Mouse (Mus musculus): ENCODE data around the gene Srsf5.

DNA sequence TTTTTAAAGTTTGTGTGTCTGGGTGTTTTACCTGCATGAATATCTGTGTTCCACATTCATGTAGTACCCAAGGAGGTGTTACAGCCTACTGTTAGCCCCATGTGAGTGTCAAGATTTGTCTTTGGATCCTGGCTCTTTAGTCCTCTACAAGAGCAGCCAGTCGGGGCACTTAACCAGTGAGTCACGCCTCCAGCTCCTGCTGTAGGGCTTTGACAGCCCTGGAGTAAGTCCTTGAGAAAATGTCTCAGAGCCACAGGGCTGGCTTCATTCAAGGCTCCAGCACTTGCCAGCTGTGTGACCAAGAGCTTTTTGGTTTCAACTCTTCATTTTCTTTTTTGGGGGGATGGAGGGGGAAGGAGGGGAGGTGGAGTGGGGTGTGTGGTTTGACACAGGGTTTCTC, 8.6 kb upstream of the Srsf5 start:
- no peak for TF ChIP-seq HCFC1 (IDR thresholded peaks at IDR 0.05; ENCODE audit: borderline replicate concordance, insufficient read depth, low read length)
- no peak for TF ChIP-seq CHD2 (IDR thresholded peaks at IDR 0.05; ENCODE audit: low read depth, low read length)
- TF ChIP-seq ZNF384 (IDR thresholded peaks at IDR 0.05; ENCODE audit: low read depth, low read length) = no peak

Measured in ES-E14 (cell line).